Mouse (Mus musculus): ENCODE results near the gene Abcg8. TPM values are rescaled to one million over a fixed set of nuclear protein-coding genes. Genes with fewer than 3 reads are reported as not detected.

Abcg8 gene
- polyA plus RNA-seq, 1 experiment from 2014 or later = not detected

DNA sequence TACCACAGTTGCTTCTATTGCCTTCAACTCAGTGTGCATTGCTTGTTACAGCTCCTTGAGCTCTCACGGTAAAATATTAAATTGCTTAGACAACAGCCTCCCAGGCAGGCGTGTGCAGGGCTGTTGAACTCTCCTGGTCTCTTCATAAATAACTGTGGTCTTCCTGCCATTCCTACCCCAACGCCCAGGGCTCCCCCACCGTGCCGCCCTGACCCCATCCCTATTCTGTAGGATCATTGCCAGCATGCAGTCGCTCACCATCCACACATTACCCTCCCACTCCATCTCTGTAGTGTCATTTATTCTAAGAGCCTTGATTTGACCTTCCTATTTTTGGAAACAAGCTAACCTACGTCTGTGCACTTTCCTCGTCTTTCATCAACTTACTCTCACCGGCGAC is 11.0 kb upstream of the Abcg8 start:
- ATAC-seq (ENCODE audit: low FRiP score, low read depth) = no peak
- H3K36me3 ChIP-seq = no peaks in the 10 kb centered on the region
- 20% methylated on average over 10 of the region's 10 CpGs for whole genome bisulfite sequencing
- H3K27me3 ChIP-seq (replicated peaks) = no peaks in the 10 kb centered on the region; the same call in 1 of the 2 replicates
- H3K4me2 ChIP-seq (replicated peaks) = no peak overlapping the region
- H3K4me3 ChIP-seq = no peak overlapping the region
- H3K4me1 ChIP-seq = peaks cover 14% of the 10 kb centered on the region
- no peak overlapping the region for H3K27ac ChIP-seq
- H3K9ac ChIP-seq = no peak overlapping the region
- H3K9me3 ChIP-seq = no peaks in the 10 kb centered on the region

DNA sequence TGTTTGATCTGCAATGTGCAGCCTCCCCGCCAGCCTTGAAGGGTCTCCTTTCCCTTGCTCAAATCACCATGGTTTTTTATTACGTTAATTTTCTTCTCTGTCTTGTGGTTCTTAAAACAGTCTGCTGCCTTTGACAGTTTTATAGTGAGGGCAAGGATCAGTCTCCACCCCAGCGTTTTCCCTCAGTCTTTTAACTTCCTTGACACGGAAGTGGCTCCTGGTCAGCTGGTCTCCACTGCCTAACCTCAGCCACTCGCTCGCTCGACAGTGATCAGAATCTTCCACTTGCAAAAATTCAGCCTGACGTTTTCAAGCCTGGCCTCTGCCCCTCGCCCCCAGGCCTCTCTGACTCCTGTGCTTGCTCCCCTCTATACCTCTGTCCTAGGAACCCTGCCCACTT is 10.4 kb upstream of the Abcg8 start:
- no peaks in the 10 kb centered on the region for H3K9me3 ChIP-seq
- no peak overlapping the region for H3K4me2 ChIP-seq (replicated peaks)
- H3K4me1 ChIP-seq = peaks cover 14% of the 10 kb centered on the region
- no peaks in the 10 kb centered on the region; the same call in 1 of the 2 replicates for H3K27me3 ChIP-seq (replicated peaks)
- no peaks in the 10 kb centered on the region for H3K36me3 ChIP-seq
- H3K4me3 ChIP-seq = no peak overlapping the region
- 18% methylated on average over 9 of the region's 9 CpGs for WGBS
- no peak overlapping the region for H3K9ac ChIP-seq
- H3K27ac ChIP-seq = no peak overlapping the region
- ATAC-seq (ENCODE audit: low FRiP score, low read depth) = no peak

DNA sequence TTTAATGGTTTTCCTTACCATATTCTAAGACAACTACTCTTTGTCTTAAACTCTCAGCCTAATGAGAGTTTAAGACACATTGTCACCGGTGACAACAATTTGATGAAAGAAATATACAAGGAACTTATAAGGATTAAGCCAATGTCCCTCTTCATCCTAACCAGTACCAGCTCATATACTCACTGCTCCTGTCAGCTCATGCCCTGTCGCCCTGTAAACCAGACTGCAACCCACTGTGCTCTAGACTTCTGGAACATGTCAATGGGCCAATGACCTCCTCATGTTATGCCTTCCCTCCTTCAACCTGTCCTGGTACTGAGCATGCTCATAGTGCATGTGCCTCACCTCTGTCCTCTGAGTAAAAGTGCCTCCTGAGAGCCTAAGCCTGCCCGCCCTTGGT is 8.3 kb upstream of the Abcg8 start:
- no peak overlapping the region for H3K27ac ChIP-seq
- H3K4me2 ChIP-seq (replicated peaks) = no peak overlapping the region
- H3K9me3 ChIP-seq = no peaks in the 10 kb centered on the region
- H3K9ac ChIP-seq = no peak overlapping the region
- peaks cover 14% of the 10 kb centered on the region for H3K4me1 ChIP-seq
- no peak overlapping the region for H3K4me3 ChIP-seq
- no peaks in the 10 kb centered on the region; the same call in 1 of the 2 replicates for H3K27me3 ChIP-seq (replicated peaks)
- WGBS = 93% methylated on average over 3 of the region's 3 CpGs
- no peak for ATAC-seq (ENCODE audit: low FRiP score, low read depth)
- no peaks in the 10 kb centered on the region for H3K36me3 ChIP-seq

- H3K9ac ChIP-seq = no peak overlapping the region
- peaks cover 11% of the 10 kb centered on the region; the same call in 1 of the 2 replicates for H3K27me3 ChIP-seq (replicated peaks)
- peaks cover 7% of the 10 kb centered on the region; the same call in 1 of the 2 replicates for H3K4me1 ChIP-seq
- no peak overlapping the region for H3K27ac ChIP-seq
- no peaks in the 10 kb centered on the region for H3K36me3 ChIP-seq
- ATAC-seq (ENCODE audit: low FRiP score, low read depth) = no peak
- H3K4me2 ChIP-seq (replicated peaks) = no peak overlapping the region
- no peak overlapping the region for H3K4me3 ChIP-seq
- WGBS = 84% methylated on average over 16 of the region's 16 CpGs
- H3K9me3 ChIP-seq = no peaks in the 10 kb centered on the region
Observed at GRCm38 (mm10) chr17:84672376-84673369, 3.4 kb upstream of the Abcg8 start.

DNA sequence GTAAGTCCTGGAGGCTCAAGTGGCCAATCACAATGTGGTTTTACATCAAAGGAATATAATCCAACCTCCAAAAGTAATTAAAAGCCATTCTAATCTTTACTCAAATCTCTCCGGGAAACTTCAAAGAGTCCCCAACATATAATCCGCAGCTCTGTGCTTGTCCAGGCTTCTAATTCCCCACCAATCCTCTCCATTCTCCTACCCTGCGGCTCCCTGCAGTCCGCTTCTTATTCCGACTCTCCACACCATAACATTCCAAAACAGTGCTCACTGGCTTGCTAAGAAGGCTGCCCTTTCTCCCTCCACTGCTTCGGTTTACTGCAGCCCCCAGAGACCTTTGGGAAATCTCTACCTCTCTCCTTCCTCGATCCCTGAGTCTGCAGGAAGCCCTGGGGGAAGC is 2.1 kb upstream of the Abcg8 start:
- no peak for ATAC-seq (ENCODE audit: low FRiP score, low read depth)
- no peak overlapping the region for H3K27ac ChIP-seq
- WGBS = 48% methylated on average over 7 of the region's 7 CpGs
- no peaks in the 10 kb centered on the region for H3K9me3 ChIP-seq
- no peaks in the 10 kb centered on the region for H3K36me3 ChIP-seq
- H3K4me1 ChIP-seq = peaks cover 7% of the 10 kb centered on the region; the same call in 1 of the 2 replicates
- H3K4me3 ChIP-seq = no peak overlapping the region
- no peak overlapping the region for H3K9ac ChIP-seq
- no peak overlapping the region for H3K4me2 ChIP-seq (replicated peaks)
- H3K27me3 ChIP-seq (replicated peaks) = peaks cover 11% of the 10 kb centered on the region; the same call in 1 of the 2 replicates

DNA sequence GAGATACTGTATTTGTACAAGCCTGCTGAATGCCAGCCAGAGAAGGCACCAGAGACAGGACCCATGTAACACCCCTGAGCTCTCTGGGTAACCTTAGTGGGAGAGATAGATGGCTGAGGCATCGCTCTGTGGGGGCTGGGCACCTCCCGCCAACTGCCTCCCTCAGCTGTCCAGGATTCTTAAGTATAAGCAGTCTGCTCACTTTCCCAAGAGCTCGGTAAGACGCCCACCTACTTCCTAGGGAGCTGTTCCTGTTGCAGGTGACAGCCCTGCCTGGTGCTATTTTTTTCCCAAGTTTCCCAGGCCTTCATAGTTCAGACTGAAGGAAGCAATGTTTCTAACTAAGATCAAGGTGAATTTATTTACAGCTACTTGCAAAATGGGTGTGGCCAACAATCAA is 898 bp upstream of the Abcg8 start:
- peaks cover 7% of the 10 kb centered on the region; the same call in 1 of the 2 replicates for H3K4me1 ChIP-seq
- H3K9ac ChIP-seq = no peak overlapping the region
- no peaks in the 10 kb centered on the region for H3K36me3 ChIP-seq
- H3K4me2 ChIP-seq (replicated peaks) = no peak overlapping the region
- no peak overlapping the region for H3K4me3 ChIP-seq
- H3K27ac ChIP-seq = no peak overlapping the region
- peaks cover 11% of the 10 kb centered on the region; the same call in 1 of the 2 replicates for H3K27me3 ChIP-seq (replicated peaks)
- ATAC-seq (ENCODE audit: low FRiP score, low read depth) = no peak
- 73% methylated on average over 4 of the region's 4 CpGs for WGBS
- H3K9me3 ChIP-seq = no peaks in the 10 kb centered on the region

DNA sequence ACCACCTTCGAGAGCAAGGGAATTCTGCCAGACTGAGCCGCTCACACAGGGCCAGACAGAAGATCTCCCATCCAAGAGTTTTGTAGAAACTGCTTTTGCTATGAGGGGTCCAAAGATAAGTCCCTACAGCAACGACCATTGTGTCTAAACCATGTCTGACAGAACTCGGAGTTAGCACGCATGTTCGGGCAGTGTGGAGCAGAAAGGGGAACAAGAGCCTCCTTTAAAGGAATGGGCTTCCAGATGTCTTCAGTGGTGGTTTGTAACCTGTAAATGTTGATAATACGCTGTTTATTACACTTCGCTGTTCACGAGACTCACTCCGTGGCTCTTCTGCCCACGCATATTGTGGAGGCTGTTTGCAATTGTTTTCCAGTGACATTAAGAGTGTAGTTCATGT is 1.5 kb downstream of the Abcg8 start:
- no peaks in the 10 kb centered on the region for H3K36me3 ChIP-seq
- no peak for ATAC-seq (ENCODE audit: low FRiP score, low read depth)
- WGBS = 93% methylated on average over 11 of the region's 11 CpGs
- H3K9me3 ChIP-seq = no peaks in the 10 kb centered on the region
- no peak overlapping the region for H3K4me3 ChIP-seq
- no peak overlapping the region for H3K9ac ChIP-seq
- H3K27ac ChIP-seq = no peak overlapping the region
- no peak overlapping the region for H3K4me2 ChIP-seq (replicated peaks)
- H3K4me1 ChIP-seq = peaks cover 7% of the 10 kb centered on the region; the same call in 1 of the 2 replicates
- peaks cover 11% of the 10 kb centered on the region; the same call in 1 of the 2 replicates for H3K27me3 ChIP-seq (replicated peaks)

- Histone ChIP-seq H3K4me1 (no peaks in the 10 kb centered on the region), H3K27me3 (replicated peaks) (no peaks in the 10 kb centered on the region), H3K4me3 (no peak overlapping the region), H3K9ac (no peak overlapping the region), H3K4me2 (replicated peaks) (no peak overlapping the region), H3K27ac (no peak overlapping the region), H3K9me3 (no peaks in the 10 kb centered on the region), H3K36me3 (no peaks in the 10 kb centered on the region)
- 86% methylated on average over 3 of the region's 3 CpGs for WGBS
- no peak for ATAC-seq (ENCODE audit: low FRiP score, low read depth)
Observed at GRCm38 (mm10) chr17:84681670-84682069, 5.6 kb downstream of the Abcg8 start.

- no peaks in the 10 kb centered on the region for H3K4me1 ChIP-seq
- H3K27ac ChIP-seq = no peak within 1 kb of the TSS
- H3K27me3 ChIP-seq (replicated peaks) = no peaks in the 10 kb centered on the region
- no peak for ATAC-seq (ENCODE audit: low FRiP score, low read depth)
- WGBS = 77% methylated on average over 18 of the region's 18 CpGs
- no peak within 1 kb of the TSS for H3K9ac ChIP-seq
- no peaks in the 10 kb centered on the region for H3K36me3 ChIP-seq
- H3K4me3 ChIP-seq = no peak within 1 kb of the TSS
- no peaks in the 10 kb centered on the region for H3K9me3 ChIP-seq
- H3K4me2 ChIP-seq (replicated peaks) = no peak within 1 kb of the TSS
Observed at GRCm38 (mm10) chr17:84682734-84683717, 6.9 kb downstream of the Abcg8 start, which contains the start of gene Abcg5. TSS of gene Abcg5 (minus strand) at chr17:84683011.

DNA sequence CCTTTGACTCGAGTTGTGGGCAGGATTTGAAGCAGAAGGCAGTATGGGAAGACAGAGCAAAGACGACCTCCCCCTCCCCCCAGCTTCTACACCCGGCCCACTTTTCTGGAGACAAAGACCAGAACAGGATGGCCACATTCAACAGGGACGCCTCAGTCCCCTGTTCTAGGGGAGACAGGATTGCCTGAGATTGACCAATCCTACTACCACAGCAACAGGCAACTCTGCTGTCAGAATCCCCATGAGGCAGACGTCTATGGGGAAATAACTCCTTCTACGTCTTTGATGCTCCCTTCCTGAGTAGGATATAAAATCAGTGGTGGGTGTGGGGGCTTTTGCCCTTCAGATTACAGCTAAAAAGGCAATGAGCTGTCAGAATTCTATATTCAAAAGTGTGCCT is 8.2 kb downstream of the Abcg8 start:
- WGBS = 48% methylated on average over 6 of the region's 6 CpGs
- no peaks in the 10 kb centered on the region for H3K9me3 ChIP-seq

GRCm38 (mm10) chr17:84685286-84685685 is 9.2 kb downstream of the Abcg8 start:
- no peaks in the 10 kb centered on the region for H3K36me3 ChIP-seq
- no peaks in the 10 kb centered on the region for H3K9me3 ChIP-seq
- no peak overlapping the region for H3K4me3 ChIP-seq
- WGBS = 79% methylated on average over 4 of the region's 4 CpGs
- H3K4me2 ChIP-seq (replicated peaks) = no peak overlapping the region
- no peak overlapping the region for H3K9ac ChIP-seq
- no peaks in the 10 kb centered on the region for H3K27me3 ChIP-seq (replicated peaks)
- no peaks in the 10 kb centered on the region for H3K4me1 ChIP-seq
- H3K27ac ChIP-seq = no peak overlapping the region
- no peak for ATAC-seq (ENCODE audit: low FRiP score, low read depth)

More for the DNA sequence above, 8.2 kb downstream of the Abcg8 start:
- no peaks in the 10 kb centered on the region for H3K27me3 ChIP-seq (replicated peaks)
- ATAC-seq (ENCODE audit: low FRiP score, low read depth) = no peak
- no peaks in the 10 kb centered on the region for H3K36me3 ChIP-seq
- H3K4me2 ChIP-seq (replicated peaks) = no peak overlapping the region
- no peak overlapping the region for H3K9ac ChIP-seq
- H3K27ac ChIP-seq = no peak overlapping the region
- no peaks in the 10 kb centered on the region for H3K4me1 ChIP-seq
- no peak overlapping the region for H3K4me3 ChIP-seq

DNA sequence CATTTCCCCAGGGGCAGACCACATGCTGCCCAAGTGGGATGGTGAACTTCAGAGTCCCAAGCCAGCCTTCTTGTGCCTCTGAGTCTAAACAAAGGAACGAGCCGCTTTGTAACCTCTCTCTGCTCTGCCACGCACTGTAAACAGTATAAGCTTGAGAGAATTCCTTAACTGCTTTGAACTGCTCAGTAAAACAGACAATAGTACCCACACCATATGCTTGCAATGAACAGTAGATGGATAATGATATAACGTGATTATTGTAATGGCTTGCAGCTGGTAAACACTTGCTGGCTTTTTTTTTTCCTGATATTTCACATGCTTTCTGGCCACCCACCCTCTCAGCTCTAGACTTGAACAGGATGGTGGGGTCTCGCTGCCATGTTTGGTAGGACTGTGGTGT is 11.9 kb downstream of the Abcg8 start:
- no peak for ATAC-seq (ENCODE audit: low FRiP score, low read depth)
- H3K9ac ChIP-seq = no peak overlapping the region
- H3K27ac ChIP-seq = no peak overlapping the region
- no peak overlapping the region for H3K4me2 ChIP-seq (replicated peaks)
- WGBS = 83% methylated on average over 5 of the region's 5 CpGs
- no peaks in the 10 kb centered on the region for H3K9me3 ChIP-seq
- no peaks in the 10 kb centered on the region for H3K27me3 ChIP-seq (replicated peaks)
- no peaks in the 10 kb centered on the region for H3K4me1 ChIP-seq
- H3K4me3 ChIP-seq = no peak overlapping the region
- H3K36me3 ChIP-seq = no peaks in the 10 kb centered on the region
